Mouse (Mus musculus): Measurements from ENCODE around the gene Trp53i13.

GRCm38 (mm10) chr11:77472775-77473174, 43.0 kb downstream of the Trp53i13 start:
- TF ChIP-seq POLR2A (IDR thresholded peaks at IDR 0.05; ENCODE audit: low read depth, low read length) (no peak), CTCF (IDR thresholded peaks at IDR 0.05; ENCODE audit: extremely low read depth, insufficient read length, insufficient replicate concordance, low read depth, low read length) (no peak)

All from small intestine, adult 2 months (tissue).